Mouse (Mus musculus) neutrophil, adult 5-6 weeks (primary cell): ENCODE results near the gene Gnl3. TPM values are rescaled to one million over a fixed set of nuclear protein-coding genes. Genes with fewer than 3 reads are reported as not detected.

Experiments
- total RNA-seq: library from RNA; stranded (forward); fragments of 200-1000 nt; gene quantifications from 2 replicates; pipeline ENCODE4 v1.2.3, GENCODE M21; 2017

Gnl3 gene
- total RNA-seq, 1 experiment from 2014 or later = 82.4 TPM

Other genes starting within 250 kb of the Gnl3 start
- gene Tmem110, start 193.6 kb downstream of the Gnl3 start, total RNA-seq = 10.2 and 14.2 TPM in 2 replicates
- 5.2 and 6.3 TPM in 2 replicates for gene Mustn1, start 140.0 kb downstream of the Gnl3 start, total RNA-seq
- gene Itih4, start 132.7 kb downstream of the Gnl3 start, total RNA-seq = not detected in 2 replicates
- gene Itih3, start 95.4 kb downstream of the Gnl3 start, total RNA-seq = not detected in 2 replicates
- not detected in 2 replicates for gene Itih1, start 75.9 kb downstream of the Gnl3 start, total RNA-seq
- gene Nek4, start 67.8 kb downstream of the Gnl3 start, total RNA-seq = 4.7 and 6.1 TPM in 2 replicates
- 16.0 and 22.6 TPM in 2 replicates for gene Glt8d1, start 17.8 kb downstream of the Gnl3 start, total RNA-seq
- gene Spcs1, start 17.5 kb downstream of the Gnl3 start, total RNA-seq = 52.3 and 53.5 TPM in 2 replicates
- gene Pbrm1, start within 50 bp of the Gnl3 start, total RNA-seq = 53.5 and 62.5 TPM in 2 replicates
- 26.9 and 39.7 TPM in 2 replicates for gene Smim4, start 109.8 kb upstream of the Gnl3 start, total RNA-seq
- gene Nt5dc2, start 111.9 kb upstream of the Gnl3 start, total RNA-seq = 5.2 and 5.5 TPM in 2 replicates
- 4.1 and 5.0 TPM in 2 replicates for gene Stab1, start 149.5 kb upstream of the Gnl3 start, total RNA-seq
- not detected in 2 replicates for gene Tnnc1, start 189.2 kb upstream of the Gnl3 start, total RNA-seq
- gene Nisch, start 197.8 kb upstream of the Gnl3 start, total RNA-seq = 329 and 351 TPM in 2 replicates
- gene Sema3g, start 198.7 kb upstream of the Gnl3 start, total RNA-seq = 0.37 and 0.58 TPM in 2 replicates
- 18.7 and 19.3 TPM in 2 replicates for gene Phf7, start 232.2 kb upstream of the Gnl3 start, total RNA-seq
- 55.1 and 61.2 TPM in 2 replicates for gene Bap1, start 232.3 kb upstream of the Gnl3 start, total RNA-seq